Mouse (Mus musculus) layer of hippocampus, postnatal 36 days (tissue): Measurements from ENCODE around the gene Hadhb. TPM values are rescaled to one million over a fixed set of nuclear protein-coding genes. Genes with fewer than 3 reads are reported as not detected.

Experiments
- DNase-seq, 2 experiments: peaks; one replicate each; pipeline ENCODE4 v3.0.0; 2022
- total RNA-seq, 2 experiments: library from RNA; stranded (reverse); gene quantifications; 2 replicates each; pipeline ENCODE4 v1.2.3; 2021

Gene Hadhb
- total RNA-seq, 2 experiments from 2014 or later, result 91.7 to 93.3 TPM

- no peak for DNase-seq
These were observed 26.4 kb upstream of the Hadhb start for GRCm38 (mm10) chr5:30128680-30129079.

GRCm38 (mm10) chr5:30131246-30131645 is 23.8 kb upstream of the Hadhb start:
- DNase-seq, result no peak

DNA sequence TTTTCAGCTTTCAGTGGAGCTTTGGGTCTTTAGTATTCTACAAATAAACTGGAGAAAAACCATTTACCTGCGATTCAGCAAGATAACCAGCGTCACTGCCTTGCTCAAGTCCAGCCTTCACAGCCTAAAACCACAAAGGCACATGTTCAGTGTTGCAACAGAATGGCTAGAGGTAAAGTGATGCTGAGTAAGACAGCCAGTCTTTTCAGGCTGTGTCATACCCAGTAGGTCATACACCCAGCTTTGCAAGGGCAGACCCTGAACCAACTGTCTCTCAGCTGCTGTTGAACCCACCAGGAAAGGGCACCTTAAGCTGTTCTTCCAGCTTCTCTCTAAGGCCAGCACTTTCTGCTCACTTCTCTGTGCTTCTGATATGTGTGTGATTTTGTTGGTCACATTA is 22.9 kb upstream of the Hadhb start:
- no peak for DNase-seq

GRCm38 (mm10) chr5:30135711-30136231 is 19.3 kb upstream of the Hadhb start:
- DNase-seq, result no peak

DNA sequence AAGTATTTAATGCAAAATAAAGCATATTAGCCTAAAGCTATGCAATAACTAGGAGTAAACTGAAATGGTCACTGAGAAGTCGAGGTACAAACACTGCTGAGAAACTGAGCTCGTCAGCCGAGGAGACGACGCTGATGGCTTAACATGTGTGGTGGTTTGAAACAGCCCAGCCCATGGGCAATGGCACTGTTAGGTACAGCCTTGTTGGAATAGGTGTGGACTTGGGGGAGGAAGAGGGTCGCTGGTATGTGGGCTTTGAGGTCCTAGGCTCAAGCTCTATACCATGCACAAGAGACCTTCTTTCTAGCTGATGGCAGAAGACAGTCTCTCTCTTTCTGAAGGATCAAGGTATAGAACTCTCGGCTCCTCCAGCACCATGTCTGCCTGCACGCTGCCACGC is 17.8 kb upstream of the Hadhb start:
- DNase-seq, result no peak

- no peak for DNase-seq
These were observed 16.9 kb upstream of the Hadhb start for GRCm38 (mm10) chr5:30138193-30138592.

DNA sequence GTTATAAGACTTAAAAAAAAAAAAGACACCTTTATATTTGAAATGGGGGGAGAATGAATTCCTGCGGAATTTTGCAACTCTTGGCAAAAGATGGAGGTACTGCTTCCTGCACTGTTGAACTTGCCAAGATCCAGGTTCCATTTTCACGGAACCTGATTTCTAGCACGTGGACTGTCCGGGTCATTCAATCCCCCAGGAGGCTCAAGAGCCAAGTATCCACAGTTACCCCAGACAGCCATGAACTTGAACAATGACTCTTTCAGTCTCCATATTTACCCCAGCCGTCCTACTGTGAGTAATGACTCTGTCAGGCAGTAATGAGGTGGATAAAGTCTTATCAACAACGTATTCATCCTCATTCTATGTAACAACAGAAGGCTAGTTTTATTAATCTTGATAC is 8.5 kb upstream of the Hadhb start:
- DNase-seq, result no peak

GRCm38 (mm10) chr5:30148133-30148920 is 6.7 kb upstream of the Hadhb start:
- no peak for DNase-seq

DNA sequence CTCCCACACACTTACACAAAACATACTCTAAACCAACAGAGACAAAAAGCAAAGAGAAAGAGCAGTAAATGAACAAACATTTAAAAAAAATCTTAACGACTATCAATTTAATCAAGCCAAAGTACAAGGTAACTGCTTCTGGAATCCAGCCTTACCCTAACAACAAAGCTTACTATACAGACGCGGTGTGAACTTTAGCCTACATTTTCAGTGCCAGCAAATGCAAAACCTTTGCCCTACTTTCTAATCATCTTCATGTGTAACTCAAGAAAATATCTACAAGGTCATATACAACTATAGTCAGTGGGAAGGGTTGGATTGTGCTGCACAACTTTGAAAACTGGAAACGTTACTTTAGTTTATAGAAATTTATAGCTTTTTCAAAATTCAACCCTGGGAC is 3.0 kb upstream of the Hadhb start:
- no peak for DNase-seq

GRCm38 (mm10) chr5:30152413-30152812 is 2.6 kb upstream of the Hadhb start:
- DNase-seq, result no peak

- no peak for DNase-seq
These were observed 1.8 kb upstream of the Hadhb start for GRCm38 (mm10) chr5:30153222-30153621.

DNA sequence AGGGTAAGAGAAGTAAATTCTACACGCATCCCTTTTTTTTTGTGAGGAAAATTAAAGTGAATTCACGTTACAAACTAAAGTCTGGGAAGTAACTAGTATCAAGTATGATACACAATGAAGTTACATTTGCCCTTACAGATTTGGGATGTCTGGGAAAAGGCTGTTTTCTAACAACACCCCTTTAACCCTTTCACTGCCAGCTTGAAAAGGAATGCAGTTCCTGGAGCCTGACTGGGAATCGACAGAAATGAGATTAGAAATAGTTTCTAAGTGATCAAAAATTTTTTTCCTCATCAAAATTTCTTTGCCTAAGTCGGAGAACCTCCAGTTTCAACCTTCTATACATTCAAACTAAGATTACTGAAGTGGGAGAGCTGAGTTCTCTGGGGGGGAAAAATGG is 1.0 kb upstream of the Hadhb start:
- DNase-seq, result no peak

DNA sequence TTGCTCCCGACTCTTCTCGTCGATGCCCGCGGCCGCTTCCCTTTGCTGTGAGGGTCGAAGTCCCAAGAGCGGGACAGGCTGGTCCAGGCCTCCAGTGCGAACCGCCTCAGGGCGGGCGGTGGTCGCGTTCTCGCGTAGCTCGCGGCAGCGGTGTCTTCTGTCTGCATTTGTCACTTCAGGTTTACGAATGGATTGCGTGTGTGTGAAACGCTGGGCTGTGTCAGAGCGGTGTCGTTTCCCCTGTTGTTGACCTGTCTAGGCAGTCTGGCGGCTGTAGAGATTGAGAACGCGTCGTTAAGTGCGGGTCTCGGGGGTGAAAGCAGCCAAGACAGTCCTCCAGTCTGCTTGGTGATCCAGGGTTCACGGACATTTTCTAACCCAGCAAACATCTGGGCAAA is 346 bp downstream of the Hadhb start:
- no peak for DNase-seq

- DNase-seq, result no peak
These were observed 977 bp downstream of the Hadhb start for GRCm38 (mm10) chr5:30155821-30156629.

GRCm38 (mm10) chr5:30159601-30160000 is 4.6 kb downstream of the Hadhb start:
- DNase-seq, result peak; percentile 9 to 18

DNA sequence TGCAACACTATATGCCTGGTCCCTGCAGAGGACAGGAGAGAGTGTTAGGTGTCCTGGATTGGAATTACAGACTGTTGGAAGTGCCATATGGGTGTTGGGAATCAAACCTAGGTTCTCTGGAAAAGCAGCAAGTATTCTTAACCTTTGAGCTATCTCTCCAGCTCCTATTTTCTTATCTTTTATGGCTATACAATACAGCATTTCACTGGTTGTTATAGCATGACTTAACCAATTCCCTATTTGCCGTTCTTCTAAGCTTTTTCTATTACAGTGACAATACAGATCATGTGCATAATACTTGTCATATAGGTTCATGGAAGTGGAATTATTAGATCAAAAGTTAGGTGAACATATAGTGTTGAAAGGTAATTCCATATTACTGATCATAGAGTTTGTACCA is 6.8 kb downstream of the Hadhb start:
- DNase-seq, result no peak

GRCm38 (mm10) chr5:30162339-30162738 is 7.3 kb downstream of the Hadhb start:
- DNase-seq, result no peak

GRCm38 (mm10) chr5:30165234-30165946 is 10.3 kb downstream of the Hadhb start:
- DNase-seq, result no peak

DNA sequence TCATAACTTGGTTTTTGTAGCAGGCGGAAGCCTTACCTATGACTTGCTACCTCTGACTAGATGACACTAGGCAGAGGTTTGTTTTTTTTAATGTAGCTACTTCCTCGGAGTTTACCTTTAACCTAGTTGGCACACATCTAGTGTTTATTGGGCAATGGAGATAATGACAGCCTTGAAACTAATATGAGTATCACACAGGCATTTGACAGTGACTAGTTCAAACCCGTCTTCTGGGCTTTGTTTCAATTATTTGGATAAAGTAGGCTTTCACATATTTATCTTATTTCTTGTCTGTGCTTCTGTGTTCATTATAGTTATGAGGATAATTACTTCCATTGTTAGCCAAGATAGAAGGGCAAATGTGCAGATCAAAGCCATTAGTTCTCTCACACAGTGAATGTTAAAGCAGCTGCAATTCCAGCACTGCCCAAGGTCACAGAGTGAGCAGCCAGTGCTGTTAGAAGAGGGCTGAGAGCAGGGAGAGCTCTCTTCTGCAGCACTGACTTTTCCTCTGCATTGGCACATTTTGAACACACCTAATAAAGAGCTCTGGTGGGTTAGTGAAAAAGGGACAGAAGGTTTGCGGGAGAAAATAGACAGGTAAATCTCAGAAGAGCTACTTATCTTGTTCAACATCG is 15.4 kb downstream of the Hadhb start:
- DNase-seq, result no peak

GRCm38 (mm10) chr5:30172115-30172514 is 17.1 kb downstream of the Hadhb start:
- DNase-seq, result no peak

DNA sequence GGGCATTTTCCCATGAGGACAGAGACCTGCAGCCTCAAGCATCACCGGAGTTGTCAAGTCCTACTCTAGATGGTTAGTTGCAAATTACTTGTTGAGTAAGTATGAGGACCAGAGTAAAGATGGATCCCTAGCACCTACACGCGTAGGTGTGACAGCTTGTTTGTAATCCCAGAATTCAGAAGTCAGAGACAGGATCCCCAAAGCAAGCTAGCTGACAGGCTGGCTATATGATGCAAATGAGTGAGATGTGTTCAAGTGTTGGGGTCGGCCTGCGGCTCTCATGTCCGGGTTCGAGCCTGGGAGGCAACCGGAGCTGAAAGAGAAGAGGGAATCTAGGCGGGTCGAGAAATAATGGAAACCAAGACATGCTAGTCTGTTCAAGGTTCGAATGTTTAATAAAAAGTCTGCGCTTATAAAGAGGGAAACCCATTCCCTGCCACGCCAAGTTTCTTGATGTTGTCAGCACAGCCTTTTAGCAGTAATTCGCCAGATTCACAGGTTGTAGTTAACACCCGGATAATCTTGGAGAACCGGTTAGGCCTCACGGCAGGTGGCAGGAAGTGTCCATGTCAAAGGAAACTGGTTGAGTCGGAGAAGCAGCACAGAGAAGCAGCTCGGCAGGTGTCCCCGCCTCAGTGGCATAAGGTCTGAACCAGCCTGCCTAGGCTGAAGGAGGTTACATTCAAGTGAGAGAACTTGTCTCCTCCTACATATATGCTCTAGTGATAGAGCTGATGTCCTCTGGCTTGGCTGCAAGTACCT is 18.1 kb downstream of the Hadhb start:
- DNase-seq, result no peak

GRCm38 (mm10) chr5:30175811-30176210 is 20.8 kb downstream of the Hadhb start:
- DNase-seq, result no peak
